Mouse (Mus musculus) forebrain, embryonic 12.5 days (tissue): Measurements from ENCODE around the gene Cacna1i. TPM values are rescaled to one million over a fixed set of nuclear protein-coding genes. Genes with fewer than 3 reads are reported as not detected.
A peak's percentile ranks its signal among the peaks of the same experiment; 100 is the strongest.

ENCODE experiments used
- ATAC-seq: fragments of 200-750 bp; cut with Nextera tagmentation; 2 replicates; pipeline ENCODE4 v1.8.0; 2017; ENCODE audit warnings: moderate TSS enrichment; ENCODE audit not compliant: low FRiP score
- H3K27ac ChIP-seq: fragments of 300-500 bp; sonication (generic); 2 replicates; pipeline ENCODE4 v1.5.1; 2016; ENCODE audit warnings: mild to moderate bottlenecking
- H3K27me3 ChIP-seq: fragments of 300-500 bp; sonication (generic); 2 replicates; pipeline ENCODE4 v1.6.1; 2016; ENCODE audit warnings: mild to moderate bottlenecking
- H3K36me3 ChIP-seq: fragments of 300-500 bp; sonication (generic); replicated peaks from 2 replicates; pipeline ENCODE4 v1.6.1; 2016; ENCODE audit warnings: mild to moderate bottlenecking
- H3K4me1 ChIP-seq: fragments of 300-500 bp; sonication (generic); 2 replicates; pipeline ENCODE4 v1.6.1; 2016
- H3K4me2 ChIP-seq: fragments of 300-500 bp; sonication (generic); 2 replicates; pipeline ENCODE4 v1.6.1; 2016; ENCODE audit warnings: mild to moderate bottlenecking, moderate library complexity
- H3K4me3 ChIP-seq: fragments of 300-500 bp; sonication (generic); replicated peaks from 2 replicates; pipeline ENCODE4 v1.5.1; 2016; ENCODE audit warnings: mild to moderate bottlenecking
- H3K9ac ChIP-seq: fragments of 300-500 bp; sonication (generic); 2 replicates; pipeline ENCODE4 v1.6.1; 2016; ENCODE audit warnings: mild to moderate bottlenecking
- H3K9me3 ChIP-seq: fragments of 300-500 bp; sonication (generic); 2 replicates; pipeline ENCODE4 v1.6.1; 2016
- WGBS: fragments of 180-500 bp; shearing (Covaris S2); methylation state at CpG from one replicate; pipeline ENCODE4 v1.1.7; 2016; 5-methylcytosine and 5-hydroxymethylcytosine counted together
- polyA plus RNA-seq: library from polyadenylated mRNA; unstranded; fragments of >200 nt; fragmentation: Nextera tagmentation; extraction: Ambion mirVana; gene quantifications from 2 replicates; pipeline ENCODE4 v1.2.1, GENCODE M21; 2016

Cacna1i gene
- polyA plus RNA-seq, 1 experiment from 2014 or later: 0.17 TPM

DNA sequence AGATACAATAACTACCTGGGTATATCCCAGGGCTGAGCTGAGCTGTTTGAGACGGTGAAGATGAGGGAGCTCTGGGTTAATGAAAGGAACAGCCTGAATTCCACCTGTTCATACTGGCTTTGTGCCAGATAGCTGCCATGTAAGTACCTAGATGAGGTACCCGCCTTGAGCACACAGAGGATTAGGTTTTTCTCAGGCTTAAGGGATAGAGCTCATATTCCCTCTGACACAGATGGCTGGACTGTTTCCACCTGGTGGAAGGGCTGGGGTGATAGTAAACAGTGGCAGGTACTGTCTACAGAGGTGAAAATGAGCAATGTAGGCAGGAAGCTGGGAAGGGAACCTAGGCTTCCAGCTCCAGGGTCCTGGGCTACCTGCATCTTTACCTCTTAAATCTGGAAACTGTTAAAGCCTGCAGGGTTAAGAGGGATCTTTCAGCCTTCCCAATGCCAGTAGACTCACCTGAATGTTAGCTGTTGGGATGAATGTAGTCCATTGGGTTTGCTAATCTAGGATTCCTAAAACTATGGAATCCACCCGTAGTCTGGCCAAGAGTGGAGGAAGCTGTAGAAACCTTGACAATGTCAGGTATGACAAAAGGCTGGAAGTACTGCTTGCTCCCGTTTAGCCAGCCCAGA, 29.3 kb upstream of the Cacna1i start:
- 0 out of 2 replicates have a peak overlapping the region, but pooled peaks have one; percentile 100 for H3K4me3 ChIP-seq
- H3K9ac ChIP-seq: 0 out of 2 replicates have a peak overlapping the region, but pooled peaks have one; percentile 21
- H3K4me1 ChIP-seq: peaks cover 36% of the 10 kb centered on the region
- H3K36me3 ChIP-seq: peaks cover 51% of the 10 kb centered on the region
- H3K4me2 ChIP-seq: peak overlapping the region; percentile 93
- no peak for ATAC-seq
- no peaks in the 10 kb centered on the region for H3K27me3 ChIP-seq
- 30% methylated on average over 4 of the region's 4 CpGs for WGBS
- H3K27ac ChIP-seq: peak overlapping the region; percentile 98
- no peaks in the 10 kb centered on the region for H3K9me3 ChIP-seq

DNA sequence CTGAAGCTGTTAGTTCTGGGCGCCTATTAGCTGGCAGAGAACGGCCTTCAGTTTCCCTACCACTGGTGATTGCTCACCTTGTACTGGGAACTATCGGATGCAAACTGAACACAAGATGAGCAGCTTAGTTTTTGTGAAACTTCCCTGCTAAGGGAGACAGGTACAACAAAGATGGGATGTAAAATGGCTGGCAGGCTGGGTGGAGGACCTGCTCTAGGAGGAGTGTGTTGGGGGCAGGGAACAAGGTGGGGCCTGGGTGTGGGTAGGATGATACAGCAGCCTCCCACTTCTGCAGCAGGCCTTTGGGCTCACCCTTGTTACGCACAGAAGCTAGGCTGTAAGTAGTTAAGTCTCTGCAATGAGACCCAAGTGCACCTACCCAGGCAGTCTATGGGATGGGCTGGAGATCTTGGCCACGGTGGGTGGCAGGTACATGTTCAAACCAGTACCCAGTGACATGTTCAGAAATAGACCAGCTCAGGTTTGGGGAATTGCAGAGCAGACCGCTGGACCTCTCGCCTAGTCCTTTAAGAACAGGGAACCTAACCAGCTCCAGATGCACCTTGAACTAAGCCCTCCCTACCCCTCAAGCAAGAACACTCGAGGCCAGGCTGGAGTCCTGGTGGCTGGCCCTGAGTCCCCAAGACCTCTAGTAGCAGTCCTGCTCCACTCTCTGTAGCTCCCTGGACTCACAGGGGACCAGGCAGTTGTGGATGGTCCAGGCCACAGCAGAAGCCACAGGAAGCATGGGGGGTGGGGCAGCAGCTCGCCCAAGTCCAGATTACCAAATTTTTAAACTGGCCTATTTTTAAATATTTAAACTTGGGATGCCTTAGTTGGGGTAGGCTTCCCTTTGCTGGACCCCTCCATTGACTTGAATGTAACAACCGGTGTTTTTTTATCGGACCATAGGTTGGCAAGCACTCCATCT, 28.5 kb upstream of the Cacna1i start:
- Histone ChIP-seq H3K9ac (0 out of 2 replicates have a peak overlapping the region, but pooled peaks have one; percentile 21), H3K36me3 (peaks cover 51% of the 10 kb centered on the region), H3K4me2 (peak overlapping the region; percentile 93), H3K27me3 (no peaks in the 10 kb centered on the region), H3K4me3 (no peak overlapping the region), H3K9me3 (no peaks in the 10 kb centered on the region), H3K27ac (peak overlapping the region; percentile 98), H3K4me1 (peaks cover 43% of the 10 kb centered on the region)
- WGBS: 66% methylated on average over 11 of the region's 11 CpGs
- no peak for ATAC-seq

DNA sequence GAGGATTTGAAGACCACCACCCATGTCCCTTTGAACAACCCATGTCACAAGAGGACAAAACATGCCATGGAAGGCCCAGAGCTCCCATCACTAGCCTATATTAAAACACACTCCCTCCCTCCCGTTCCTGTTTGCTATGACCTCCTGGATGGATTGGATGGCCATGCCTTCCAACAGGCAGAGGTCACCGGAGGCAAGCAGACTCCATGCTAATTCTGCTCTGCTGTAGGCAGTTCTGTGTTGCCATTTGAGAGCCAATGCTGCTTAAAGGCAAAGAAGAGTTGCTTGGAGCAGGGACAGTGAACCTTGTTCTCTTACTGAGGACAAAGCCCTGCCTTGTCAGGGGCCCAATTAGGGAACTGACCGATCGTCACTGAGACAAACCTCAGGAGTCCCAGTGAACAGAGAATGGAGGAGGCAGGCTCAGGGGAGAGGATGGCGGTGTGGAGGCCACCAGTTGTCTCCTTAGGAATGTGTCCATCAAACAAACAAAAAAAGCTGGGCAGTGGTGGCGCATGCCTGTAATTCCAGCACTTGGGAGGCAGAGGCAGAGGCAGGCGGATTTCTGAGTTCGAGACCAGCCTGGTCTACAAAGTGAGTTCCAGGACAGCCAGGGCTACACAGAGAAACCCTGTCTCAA, 27.5 kb upstream of the Cacna1i start:
- Histone ChIP-seq H3K27me3 (no peaks in the 10 kb centered on the region), H3K4me1 (peaks cover 37% of the 10 kb centered on the region), H3K4me3 (no peak overlapping the region), H3K9ac (no peak overlapping the region), H3K4me2 (no peak overlapping the region), H3K9me3 (no peaks in the 10 kb centered on the region), H3K36me3 (peaks cover 51% of the 10 kb centered on the region), H3K27ac (0 out of 2 replicates have a peak overlapping the region, but pooled peaks have one; percentile 98)
- 63% methylated on average over 8 of the region's 8 CpGs for WGBS
- no peak for ATAC-seq

DNA sequence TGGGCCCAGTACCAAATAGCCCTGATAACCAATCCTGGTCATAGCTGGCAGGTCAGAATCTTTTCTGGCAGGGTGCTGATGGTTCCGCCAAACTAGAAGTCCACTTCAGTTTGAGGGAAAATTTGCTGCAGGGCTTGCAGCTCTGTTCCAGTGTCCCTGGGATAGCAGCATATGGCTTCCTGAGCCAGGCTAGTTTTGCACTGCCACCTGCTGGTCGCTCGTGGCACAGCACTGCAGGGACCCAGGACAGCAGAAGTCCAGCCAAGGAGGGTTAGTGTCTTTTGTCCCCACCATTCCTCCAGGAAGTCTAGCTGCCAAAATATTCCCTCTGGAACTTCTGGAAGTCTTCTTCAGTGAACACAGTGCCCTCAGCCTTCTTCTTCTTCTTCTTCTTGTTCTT, 26.4 kb upstream of the Cacna1i start:
- peaks cover 51% of the 10 kb centered on the region for H3K36me3 ChIP-seq
- no peak for ATAC-seq
- no peak overlapping the region for H3K4me3 ChIP-seq
- WGBS: 18% methylated on average over 3 of the region's 3 CpGs
- no peak overlapping the region for H3K4me2 ChIP-seq
- no peaks in the 10 kb centered on the region for H3K27me3 ChIP-seq
- no peak overlapping the region for H3K27ac ChIP-seq
- H3K9me3 ChIP-seq: no peaks in the 10 kb centered on the region
- H3K9ac ChIP-seq: no peak overlapping the region
- H3K4me1 ChIP-seq: peaks cover 38% of the 10 kb centered on the region

DNA sequence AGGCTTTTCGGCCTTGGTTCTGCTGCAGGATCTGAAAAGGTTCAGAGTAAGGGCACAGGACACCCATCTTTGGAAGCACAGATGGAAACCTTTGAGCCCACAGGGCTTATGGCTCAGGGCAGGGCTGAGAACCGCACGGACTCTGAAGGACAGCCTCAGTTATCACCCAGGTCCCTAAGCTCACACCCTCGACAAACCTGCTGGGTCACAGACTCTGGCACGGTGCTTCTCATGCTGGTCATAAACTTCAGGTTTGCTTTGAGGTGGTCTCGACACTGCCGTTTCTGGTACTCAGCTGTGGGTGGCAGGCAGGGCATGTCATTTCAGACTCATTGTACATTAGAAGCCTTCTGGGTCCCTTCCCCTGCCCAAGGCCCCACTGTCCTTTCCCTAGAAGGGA, 25.9 kb upstream of the Cacna1i start:
- H3K27me3 ChIP-seq: no peaks in the 10 kb centered on the region
- H3K36me3 ChIP-seq: peaks cover 51% of the 10 kb centered on the region
- H3K4me2 ChIP-seq: no peak overlapping the region
- no peaks in the 10 kb centered on the region for H3K9me3 ChIP-seq
- H3K27ac ChIP-seq: no peak overlapping the region
- no peak for ATAC-seq
- peaks cover 38% of the 10 kb centered on the region for H3K4me1 ChIP-seq
- H3K9ac ChIP-seq: no peak overlapping the region
- H3K4me3 ChIP-seq: no peak overlapping the region
- 86% methylated on average over 7 of the region's 7 CpGs for WGBS

DNA sequence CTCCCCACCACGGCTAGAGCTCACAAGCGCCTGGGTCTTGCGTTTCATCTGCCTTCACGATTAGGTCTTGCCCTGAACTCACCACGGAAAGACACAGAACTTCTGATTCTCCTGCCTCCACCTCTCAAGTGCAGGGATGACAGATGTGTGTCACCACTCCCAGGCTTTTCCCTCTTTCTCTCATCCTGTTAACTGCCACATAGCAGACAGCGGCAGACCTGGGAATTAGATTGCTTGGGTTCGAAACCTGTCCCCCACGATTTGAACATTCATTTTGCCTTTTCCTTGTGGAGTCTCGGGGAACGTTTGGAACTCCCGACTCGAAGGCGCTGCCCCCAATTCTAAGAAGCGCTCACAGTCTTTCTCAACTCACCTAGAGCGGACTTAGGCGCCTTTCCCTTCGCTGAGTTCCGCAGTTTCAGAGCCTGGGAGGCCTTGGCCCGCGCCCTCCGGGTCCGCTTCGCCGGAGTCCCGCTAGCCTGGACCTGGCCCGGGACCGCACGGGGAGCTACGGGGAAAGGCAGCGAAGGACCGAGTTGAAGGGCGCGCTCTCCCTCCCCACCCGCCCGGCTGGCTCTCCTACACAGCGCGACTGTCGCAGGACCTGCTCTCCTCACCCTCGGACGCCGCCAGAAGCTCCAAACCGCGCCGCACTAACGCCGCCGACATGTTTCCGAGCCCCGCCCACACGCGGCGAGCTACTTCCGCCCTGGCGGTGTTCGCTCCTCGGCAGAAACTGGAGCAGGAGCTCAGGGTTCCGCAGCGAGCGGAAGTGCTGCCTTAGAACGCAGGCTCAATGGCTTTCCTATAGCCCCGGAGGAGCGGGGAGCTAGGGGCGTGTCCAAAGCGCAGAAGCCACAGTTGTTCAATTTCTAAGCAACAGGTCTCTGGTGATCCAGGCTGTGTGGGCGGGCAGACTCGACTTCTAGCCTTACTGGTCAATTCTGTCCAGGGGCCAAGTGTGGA, 23.1 kb upstream of the Cacna1i start, which contains the start of gene Rps19bp1:
Gene Rps19bp1, minus strand, starts transcription at position 706 of the 966 bp plus-strand sequence.
- Histone ChIP-seq H3K9me3 (no peaks in the 10 kb centered on the region), H3K27me3 (0 out of 2 replicates have a peak, but pooled peaks cover 4% of the 10 kb centered on the region), H3K4me1 (peaks cover 18% of the 10 kb centered on the region), H3K4me3 (peak within 1 kb of the TSS; percentile 94), H3K9ac (peak within 1 kb of the TSS; percentile 80), H3K4me2 (peak within 1 kb of the TSS; percentile 68), H3K27ac (peak within 1 kb of the TSS; percentile 69), H3K36me3 (peaks cover 24% of the 10 kb centered on the region)
- ATAC-seq: peak; percentile 90
- 2% methylated on average over 64 of the region's 66 CpGs for WGBS

DNA sequence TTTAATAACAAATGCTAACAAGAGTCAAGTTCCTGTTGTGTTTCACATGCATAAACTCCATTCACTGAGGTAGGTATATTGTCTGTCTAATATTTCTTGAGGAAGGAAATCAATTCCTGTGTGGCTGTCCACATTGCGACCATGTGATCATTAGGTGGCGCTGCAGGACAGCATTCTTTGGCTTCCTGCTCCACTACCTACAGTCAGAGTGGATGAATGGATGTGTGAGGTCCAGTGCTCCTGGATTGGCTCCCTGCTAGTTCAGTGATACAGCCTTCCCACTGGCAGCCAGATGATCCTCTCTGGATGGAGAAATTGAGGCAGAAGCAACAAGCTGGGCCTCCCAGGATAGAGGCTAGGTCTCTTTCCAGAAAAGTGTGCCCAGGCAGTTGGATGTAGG, 20.8 kb upstream of the Cacna1i start:
- Histone ChIP-seq H3K9ac (no peak overlapping the region), H3K27ac (no peak overlapping the region), H3K4me1 (peaks cover 18% of the 10 kb centered on the region), H3K9me3 (peaks cover 12% of the 10 kb centered on the region; the same call in 1 of the 2 replicates), H3K4me3 (no peak overlapping the region), H3K36me3 (0 out of 2 replicates have a peak, but pooled peaks cover 3% of the 10 kb centered on the region), H3K27me3 (peaks cover 7% of the 10 kb centered on the region; the same call in 1 of the 2 replicates), H3K4me2 (no peak overlapping the region)
- 0 out of 2 replicates have a peak, but pooled peaks have one; percentile 36 for ATAC-seq
- WGBS: 0% methylated on average over 2 of the region's 2 CpGs

DNA sequence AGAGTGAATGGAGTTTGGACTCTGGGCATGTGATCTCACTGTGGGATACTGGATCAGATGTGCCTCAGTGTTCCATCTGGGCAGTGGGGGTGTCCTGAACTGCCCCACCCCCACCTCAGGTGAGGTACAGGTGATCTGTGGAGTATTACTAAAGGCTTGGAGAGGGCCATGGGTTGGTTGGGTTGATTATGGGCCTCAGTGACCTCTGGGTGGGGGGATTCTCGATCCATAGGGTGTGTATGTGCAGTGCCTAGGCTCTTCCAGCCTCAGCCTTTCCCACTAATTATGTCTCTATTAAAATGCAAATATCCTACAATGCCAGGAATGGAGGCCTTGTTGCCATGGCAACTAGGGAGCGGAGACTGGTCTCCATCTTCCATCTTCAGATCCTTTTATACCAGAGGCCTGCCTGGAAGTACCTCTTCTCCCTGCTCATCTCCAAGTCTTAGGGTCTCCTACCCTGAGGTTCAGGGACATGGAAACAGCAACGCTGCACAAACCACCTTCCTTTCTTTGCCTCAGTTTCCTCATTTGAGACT, 15.1 kb upstream of the Cacna1i start:
- no peak overlapping the region for H3K4me3 ChIP-seq
- whole genome bisulfite sequencing: 52% methylated on average over 3 of the region's 3 CpGs
- H3K9me3 ChIP-seq: peaks cover 12% of the 10 kb centered on the region; the same call in 1 of the 2 replicates
- H3K9ac ChIP-seq: no peak overlapping the region
- no peak overlapping the region for H3K27ac ChIP-seq
- peak; percentile 55; the same call in 1 of the 2 replicates for ATAC-seq
- peaks cover 6% of the 10 kb centered on the region for H3K4me1 ChIP-seq
- H3K4me2 ChIP-seq: no peak overlapping the region
- H3K27me3 ChIP-seq: peaks cover 24% of the 10 kb centered on the region; the same call in 1 of the 2 replicates
- H3K36me3 ChIP-seq: no peaks in the 10 kb centered on the region

DNA sequence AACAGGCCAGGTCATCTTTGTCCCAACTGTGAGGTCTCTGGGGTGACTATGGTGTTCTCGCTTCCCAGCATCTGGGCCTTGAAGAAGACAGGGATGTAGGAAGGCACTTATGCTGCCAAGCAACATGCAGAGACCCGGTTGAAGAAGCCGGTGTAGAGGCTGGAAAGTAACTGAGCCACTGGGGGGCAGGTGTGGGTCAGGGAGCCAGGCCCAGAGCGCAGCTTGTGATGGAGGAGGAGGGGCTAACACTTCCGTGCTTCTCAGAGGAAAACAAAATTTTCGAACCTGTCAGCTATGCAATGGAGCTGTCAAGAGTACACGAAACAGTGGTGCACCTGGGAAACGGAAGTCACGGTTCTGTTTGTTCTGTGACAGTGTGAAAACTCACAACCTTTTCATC, 9.9 kb upstream of the Cacna1i start:
- no peaks in the 10 kb centered on the region for H3K9me3 ChIP-seq
- no peak overlapping the region for H3K4me3 ChIP-seq
- H3K4me2 ChIP-seq: no peak overlapping the region
- WGBS: 45% methylated on average over 9 of the region's 9 CpGs
- H3K36me3 ChIP-seq: no peaks in the 10 kb centered on the region
- H3K4me1 ChIP-seq: peaks cover 15% of the 10 kb centered on the region
- no peak overlapping the region for H3K9ac ChIP-seq
- ATAC-seq: no peak
- H3K27ac ChIP-seq: no peak overlapping the region
- H3K27me3 ChIP-seq: peaks cover 44% of the 10 kb centered on the region

DNA sequence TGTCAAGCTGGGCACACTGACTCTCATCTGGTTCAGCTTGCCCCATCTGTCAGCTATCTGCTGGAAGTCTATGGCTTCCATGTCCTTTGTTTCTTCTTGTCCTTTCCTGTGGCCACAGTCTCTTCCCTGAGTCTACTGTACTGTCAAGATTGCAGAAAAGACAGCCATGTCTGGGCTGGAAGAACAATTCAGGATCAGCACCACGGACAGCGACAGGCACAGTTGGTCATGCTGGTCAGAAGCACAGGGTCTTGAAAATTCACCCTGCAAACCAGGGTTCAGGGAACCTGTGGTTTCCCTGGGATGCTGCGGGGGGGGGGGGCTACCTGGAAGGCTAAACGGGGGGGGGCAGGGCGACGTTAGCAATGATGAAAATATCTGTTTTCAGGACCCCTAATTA, 9.4 kb upstream of the Cacna1i start:
- Histone ChIP-seq H3K9ac (no peak overlapping the region), H3K9me3 (no peaks in the 10 kb centered on the region), H3K27ac (no peak overlapping the region), H3K4me3 (no peak overlapping the region), H3K4me2 (no peak overlapping the region), H3K4me1 (peaks cover 13% of the 10 kb centered on the region), H3K36me3 (no peaks in the 10 kb centered on the region), H3K27me3 (peaks cover 49% of the 10 kb centered on the region)
- no peak for ATAC-seq
- 2% methylated on average over 6 of the region's 6 CpGs for WGBS
